Mouse (Mus musculus): Measurements from ENCODE around the gene Mrpl34.
A peak's percentile ranks its signal among the peaks of the same experiment; 100 is the strongest.
"Not testable (repeated sequence)": the region's sequence is repeated elsewhere in the genome, so short reads cannot be mapped to it uniquely, and the experiment has no call there.

Mrpl34 gene

GRCm38 (mm10) chr8:71464513-71465500, at the start of gene Mrpl34:
TSS of gene Mrpl34 (plus strand) at chr8:71464959.
- peak; percentile 92 for DNase-seq (ENCODE audit: low spot score)

- no peak for DNase-seq (ENCODE audit: low spot score)
Measured at GRCm38 (mm10) chr8:71422121-71422520, 42.6 kb upstream of the Mrpl34 start.

- DNase-seq (ENCODE audit: low spot score): not testable (repeated sequence)
Measured at GRCm38 (mm10) chr8:71432935-71433334, 31.8 kb upstream of the Mrpl34 start.

- DNase-seq (ENCODE audit: low spot score): no peak
Measured at GRCm38 (mm10) chr8:71437041-71437440, 27.7 kb upstream of the Mrpl34 start.

GRCm38 (mm10) chr8:71441404-71441803, 23.4 kb upstream of the Mrpl34 start:
- no peak for DNase-seq (ENCODE audit: low spot score)

GRCm38 (mm10) chr8:71445096-71445495, 19.7 kb upstream of the Mrpl34 start:
- no peak for DNase-seq (ENCODE audit: low spot score)

- no peak for DNase-seq (ENCODE audit: low spot score)
Measured at GRCm38 (mm10) chr8:71451337-71451736, 13.4 kb upstream of the Mrpl34 start.

GRCm38 (mm10) chr8:71451777-71452176, 13.0 kb upstream of the Mrpl34 start:
- no peak for DNase-seq (ENCODE audit: low spot score)

GRCm38 (mm10) chr8:71452669-71453068, 12.1 kb upstream of the Mrpl34 start:
- no peak for DNase-seq (ENCODE audit: low spot score)

GRCm38 (mm10) chr8:71454668-71455067, 10.1 kb upstream of the Mrpl34 start:
- no peak for DNase-seq (ENCODE audit: low spot score)

- no peak for DNase-seq (ENCODE audit: low spot score)
Measured at GRCm38 (mm10) chr8:71456906-71457305, 7.9 kb upstream of the Mrpl34 start.

GRCm38 (mm10) chr8:71457659-71458270, 7.0 kb upstream of the Mrpl34 start:
- no peak for DNase-seq (ENCODE audit: low spot score)

- DNase-seq (ENCODE audit: low spot score): peak; percentile 4
Measured at GRCm38 (mm10) chr8:71460716-71461115, 4.0 kb upstream of the Mrpl34 start.

- DNase-seq (ENCODE audit: low spot score): no peak
Measured at GRCm38 (mm10) chr8:71461152-71461840, 3.5 kb upstream of the Mrpl34 start.

- DNase-seq (ENCODE audit: low spot score): no peak
Measured at GRCm38 (mm10) chr8:71462191-71462590, 2.6 kb upstream of the Mrpl34 start.

- no peak for DNase-seq (ENCODE audit: low spot score)
Measured at GRCm38 (mm10) chr8:71462786-71463185, 2.0 kb upstream of the Mrpl34 start.

- DNase-seq (ENCODE audit: low spot score): peak; percentile 89
Measured at GRCm38 (mm10) chr8:71463188-71464033, 1.3 kb upstream of the Mrpl34 start, which contains the start of gene Abhd8. TSS of gene Abhd8 (minus strand) at chr8:71463655.

GRCm38 (mm10) chr8:71465733-71466132, 974 bp downstream of the Mrpl34 start:
- DNase-seq (ENCODE audit: low spot score): no peak

GRCm38 (mm10) chr8:71466198-71466597, 1.4 kb downstream of the Mrpl34 start:
- no peak for DNase-seq (ENCODE audit: low spot score)

- no peak for DNase-seq (ENCODE audit: low spot score)
Measured at GRCm38 (mm10) chr8:71467201-71467600, 2.4 kb downstream of the Mrpl34 start.

- no peak for DNase-seq (ENCODE audit: low spot score)
Measured at GRCm38 (mm10) chr8:71468001-71468400, 3.2 kb downstream of the Mrpl34 start.

- peak; percentile 84 for DNase-seq (ENCODE audit: low spot score)
Measured at GRCm38 (mm10) chr8:71468916-71469315, 4.2 kb downstream of the Mrpl34 start, which contains the start of gene Dda1. TSS of gene Dda1 (plus strand) at chr8:71469199.
